Mouse (Mus musculus): Measurements from ENCODE around the gene Phf21b. TPM values are rescaled to one million over a fixed set of nuclear protein-coding genes. Genes with fewer than 3 reads are reported as not detected.
A peak's percentile ranks its signal among the peaks of the same experiment; 100 is the strongest.

Phf21b gene
- total RNA-seq, 2 experiments from 2014 or later = 11.6 to 13.8 TPM

DNA sequence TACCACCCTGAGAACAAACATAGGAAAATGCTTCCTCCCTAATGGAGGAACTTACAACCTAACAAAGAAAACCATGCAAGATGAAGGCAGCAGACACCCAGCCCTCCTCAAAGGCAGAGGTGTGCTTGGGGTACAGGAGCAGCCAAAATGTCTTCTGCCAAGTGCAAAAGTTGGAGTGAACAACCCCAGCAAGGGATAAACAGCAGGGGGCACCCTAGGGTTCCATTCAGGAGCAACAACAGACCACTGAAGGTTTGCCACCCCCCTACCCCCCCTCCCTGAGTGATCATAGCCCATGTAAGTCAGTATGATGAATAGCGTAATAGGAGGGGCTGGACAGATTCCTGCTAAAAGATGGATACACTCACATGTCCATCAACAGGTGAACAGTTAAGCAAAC lies 5.5 kb downstream of the Phf21b start:
- no peak for DNase-seq (ENCODE audit: low spot score in 2 of 2)

DNA sequence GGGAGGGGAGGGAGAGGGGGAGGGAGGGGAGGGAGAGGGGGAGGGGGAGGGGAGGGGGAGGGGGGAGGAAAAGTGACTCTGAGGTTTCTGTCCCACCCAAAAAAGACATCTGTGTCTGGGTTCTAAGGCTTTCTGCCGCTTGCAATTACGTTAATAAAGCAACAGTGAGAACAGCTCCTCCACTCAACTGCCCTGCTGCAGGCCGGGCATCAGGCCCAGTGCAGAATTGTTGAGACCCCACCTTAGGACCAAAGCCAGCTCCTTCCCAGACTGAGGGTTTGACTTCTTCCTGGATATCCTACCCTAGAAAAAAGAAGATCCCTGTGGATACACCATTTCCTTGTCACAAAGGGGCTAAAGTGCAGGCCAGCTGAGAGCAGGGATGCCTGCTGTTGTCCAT lies 9.6 kb downstream of the Phf21b start:
- no peak for DNase-seq (ENCODE audit: low spot score in 2 of 2)

DNA sequence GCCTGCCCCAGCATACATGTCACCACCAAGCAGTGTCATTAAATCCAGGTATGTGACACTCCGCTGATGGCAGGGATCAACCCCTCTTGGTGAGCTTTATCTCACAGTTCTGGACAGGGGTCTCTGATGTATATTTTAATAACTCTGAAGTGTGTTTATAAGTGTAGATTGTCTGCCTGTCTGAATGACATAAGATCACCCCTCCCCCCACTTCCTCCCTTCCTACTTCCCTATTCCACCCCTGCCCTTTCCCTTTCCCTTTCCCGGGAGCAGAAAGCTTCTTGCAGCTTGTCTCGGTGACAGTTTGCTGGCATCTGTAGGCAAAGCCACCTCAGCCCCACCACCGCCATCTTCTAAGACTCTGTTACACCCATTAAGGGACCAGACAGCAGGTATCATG lies 11.0 kb downstream of the Phf21b start:
- DNase-seq (ENCODE audit: low spot score in 2 of 2) = no peak

DNA sequence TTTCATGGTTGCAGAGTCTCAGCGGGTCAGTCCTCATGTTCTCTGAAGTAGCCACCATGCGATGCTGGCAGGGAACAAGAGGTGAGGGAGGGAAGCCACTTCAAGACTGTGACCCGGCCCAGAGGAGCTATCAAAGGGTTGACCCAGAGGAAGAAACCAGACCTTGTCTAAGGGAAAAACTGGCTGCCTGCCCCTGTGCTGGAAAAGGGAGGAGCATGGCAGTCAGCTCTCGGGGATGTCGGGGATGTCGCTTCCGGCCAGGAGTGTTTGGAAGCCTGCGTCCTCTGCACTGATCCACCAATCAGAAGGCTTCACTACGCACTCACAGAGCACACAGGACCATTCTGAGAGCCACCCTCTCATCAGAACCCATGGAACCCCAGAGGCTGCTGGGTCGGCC lies 12.8 kb downstream of the Phf21b start:
- no peak for DNase-seq (ENCODE audit: low spot score in 2 of 2)

DNA sequence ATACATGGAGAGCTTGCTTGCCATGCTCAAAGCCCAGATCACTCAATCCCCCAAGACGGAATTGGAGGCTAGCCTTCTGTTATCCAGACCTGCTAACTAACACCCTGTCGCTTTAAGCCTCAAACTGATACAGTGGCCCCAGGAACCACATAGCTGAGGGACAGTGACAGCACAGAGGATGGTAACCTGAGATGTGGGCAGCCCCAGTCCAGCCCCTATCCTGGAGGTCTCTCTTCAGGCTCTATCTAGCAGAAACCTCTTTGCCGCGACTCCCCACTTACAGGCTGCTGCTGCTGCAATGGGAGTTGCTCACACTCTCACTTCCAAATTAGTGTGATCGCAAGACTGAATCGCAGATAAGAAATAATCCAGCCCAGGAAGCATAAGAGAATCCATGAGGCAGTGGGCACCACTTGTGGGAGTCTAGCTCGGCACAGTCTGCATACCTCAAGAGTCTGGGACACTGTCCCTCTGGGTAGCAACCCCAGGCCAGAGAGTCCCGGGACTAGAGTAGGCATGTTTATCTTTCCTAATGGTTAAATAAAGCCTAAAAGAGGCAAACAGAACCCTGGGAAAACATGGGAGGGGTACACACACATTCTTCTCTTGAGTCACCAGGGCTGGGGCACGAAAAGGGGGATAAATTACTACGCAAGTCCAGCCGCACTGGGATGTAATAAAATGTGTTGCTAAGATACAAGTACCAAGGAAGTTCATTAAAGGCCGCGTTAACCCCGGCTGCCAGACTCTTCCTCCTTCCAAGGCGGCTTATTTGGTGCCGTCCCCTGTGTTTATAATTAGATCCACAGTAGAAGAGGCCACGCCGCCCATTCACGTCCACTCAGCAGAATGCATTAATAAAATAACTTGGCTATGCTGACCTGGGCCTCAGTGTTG lies 13.7 kb downstream of the Phf21b start:
- DNase-seq (ENCODE audit: low spot score in 2 of 2) = no peak

DNA sequence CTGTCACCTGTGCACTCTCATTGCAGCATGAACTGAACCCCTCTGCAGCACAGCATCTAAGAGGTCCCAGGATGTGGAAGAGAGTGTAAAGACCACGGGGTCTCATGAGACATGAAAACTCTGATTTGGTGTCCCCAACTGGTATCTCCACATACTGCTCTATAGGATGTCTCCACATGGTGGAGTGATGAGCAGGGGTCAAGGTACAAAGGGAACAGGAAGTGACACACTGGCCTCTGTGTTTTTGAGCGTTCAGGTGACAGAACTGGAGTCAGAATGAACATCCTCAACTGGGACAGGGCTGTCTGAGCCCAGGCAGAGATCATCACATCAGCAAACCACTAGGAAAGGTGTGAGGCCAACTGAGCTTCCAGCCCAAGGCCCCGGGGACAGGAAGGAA lies 15.3 kb downstream of the Phf21b start:
- no peak for DNase-seq (ENCODE audit: low spot score in 2 of 2)

DNA sequence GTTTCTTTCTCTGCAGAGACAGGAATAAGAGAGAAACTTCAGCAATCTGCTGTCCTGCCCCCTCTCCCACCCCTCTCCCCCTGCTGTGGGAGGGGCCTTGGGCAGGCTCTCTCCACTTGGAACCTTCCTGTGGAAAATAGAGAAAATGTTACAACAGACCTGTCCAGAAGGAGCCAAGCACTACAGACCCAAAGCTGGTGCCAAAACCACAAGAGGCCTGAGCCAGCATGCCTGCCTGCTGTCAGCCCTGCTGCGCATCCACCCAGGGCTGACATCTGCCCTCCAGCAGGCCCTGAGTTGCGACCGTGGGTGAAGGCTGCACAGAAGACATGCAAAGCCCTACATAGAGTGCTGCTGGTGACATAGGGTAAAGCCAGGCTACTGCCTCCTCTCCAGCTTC lies 16.3 kb downstream of the Phf21b start:
- no peak for DNase-seq (ENCODE audit: low spot score in 2 of 2)

DNA sequence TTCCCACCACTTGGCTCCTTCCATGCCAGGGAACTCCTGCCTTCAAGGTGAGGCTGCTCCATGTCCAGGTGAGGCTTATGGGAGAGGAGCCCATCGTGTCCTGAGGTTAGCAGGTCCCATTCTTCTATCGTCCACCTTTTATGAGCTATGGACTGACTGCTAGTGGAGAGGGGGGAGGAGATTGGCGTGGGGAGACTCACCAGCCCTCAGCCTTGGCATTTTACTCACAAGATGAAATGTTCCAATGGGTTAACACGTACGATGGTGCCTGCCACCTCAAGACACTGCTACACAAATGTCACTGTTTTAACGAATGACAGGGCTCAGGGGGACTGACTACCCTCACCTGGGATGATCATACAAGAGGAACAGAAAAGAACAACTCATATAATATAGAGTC lies 18.0 kb downstream of the Phf21b start:
- DNase-seq (ENCODE audit: low spot score in 2 of 2) = no peak

DNA sequence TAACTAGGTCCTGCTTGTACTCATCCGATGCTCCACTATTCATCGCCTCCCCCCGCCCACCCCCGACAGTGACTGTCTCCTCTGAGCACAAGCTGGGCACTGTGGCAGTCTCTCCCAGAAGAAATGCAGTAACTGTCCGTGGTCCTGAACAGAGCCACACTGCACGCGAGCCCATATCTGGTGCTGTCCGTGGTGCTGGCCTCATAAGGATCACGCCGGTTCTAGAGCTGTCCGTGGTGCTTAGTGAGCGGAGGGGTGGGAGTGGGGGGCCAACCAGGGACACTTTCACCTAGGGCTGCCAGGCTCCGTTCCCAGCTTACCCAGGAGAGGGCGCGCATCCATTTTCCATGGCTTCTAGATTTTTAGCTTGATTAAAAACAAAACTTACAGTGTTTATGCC lies 26.4 kb downstream of the Phf21b start:
- peak; percentile 82 to 87 for DNase-seq (ENCODE audit: low spot score in 2 of 2)

DNA sequence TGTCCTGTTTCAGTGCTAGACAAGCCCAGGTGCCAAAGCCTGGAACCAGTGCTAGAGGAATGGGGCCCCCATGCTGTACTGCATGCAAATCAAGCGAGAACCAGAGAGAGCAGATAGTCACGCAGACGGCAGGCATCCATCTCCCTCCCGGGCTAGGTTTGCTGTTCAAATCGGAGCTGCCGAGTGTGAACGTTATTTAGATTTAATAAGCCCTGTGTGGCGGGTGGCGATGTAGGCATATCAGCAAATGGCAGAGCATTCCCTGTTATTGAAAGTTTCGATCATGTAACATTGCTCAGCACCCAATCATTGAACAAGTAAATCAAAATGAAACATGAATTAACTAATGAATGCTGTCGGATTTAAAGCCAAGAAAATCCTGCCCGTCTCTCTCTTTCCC lies 27.2 kb downstream of the Phf21b start:
- no peak for DNase-seq (ENCODE audit: low spot score in 2 of 2)

DNA sequence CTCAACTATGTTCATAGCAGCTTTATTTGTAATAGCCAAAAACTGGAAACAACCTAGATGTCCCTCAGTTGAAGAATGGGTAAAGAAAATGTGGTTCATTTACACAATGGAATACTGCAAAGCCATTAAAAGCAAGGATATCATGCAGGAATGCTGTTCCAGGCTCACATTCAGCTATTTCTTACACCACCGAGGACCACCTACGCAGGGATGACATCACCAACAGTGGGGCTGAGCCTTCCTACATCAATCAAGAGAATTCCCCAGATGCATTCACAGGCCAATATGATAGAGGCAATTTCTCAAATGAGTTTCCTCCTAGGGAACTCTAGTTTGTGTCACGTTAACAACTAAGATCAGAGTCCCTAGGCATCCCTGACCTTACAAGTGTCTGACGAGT lies 32.8 kb downstream of the Phf21b start:
- DNase-seq (ENCODE audit: low spot score in 2 of 2) = no peak

DNA sequence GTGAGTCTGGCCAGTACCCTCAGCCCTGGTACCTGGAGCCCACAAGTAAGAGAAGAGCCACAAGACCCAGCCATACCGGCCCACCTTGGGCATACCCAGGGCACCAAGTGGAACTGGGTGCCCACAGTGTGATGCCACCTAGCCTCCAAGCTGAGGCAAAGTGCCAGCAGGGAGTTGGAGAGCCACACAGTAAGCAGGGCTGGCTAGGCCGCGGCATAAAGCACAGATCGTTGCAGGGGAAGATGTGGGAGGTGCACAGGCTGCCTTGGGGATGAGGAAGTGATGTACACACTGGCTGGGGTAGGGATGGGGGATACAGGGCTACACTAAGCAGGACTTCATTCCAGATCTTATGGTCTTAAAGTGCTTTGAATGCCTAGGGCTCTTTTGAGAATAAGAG lies 35.0 kb downstream of the Phf21b start:
- no peak for DNase-seq (ENCODE audit: low spot score in 2 of 2)

DNA sequence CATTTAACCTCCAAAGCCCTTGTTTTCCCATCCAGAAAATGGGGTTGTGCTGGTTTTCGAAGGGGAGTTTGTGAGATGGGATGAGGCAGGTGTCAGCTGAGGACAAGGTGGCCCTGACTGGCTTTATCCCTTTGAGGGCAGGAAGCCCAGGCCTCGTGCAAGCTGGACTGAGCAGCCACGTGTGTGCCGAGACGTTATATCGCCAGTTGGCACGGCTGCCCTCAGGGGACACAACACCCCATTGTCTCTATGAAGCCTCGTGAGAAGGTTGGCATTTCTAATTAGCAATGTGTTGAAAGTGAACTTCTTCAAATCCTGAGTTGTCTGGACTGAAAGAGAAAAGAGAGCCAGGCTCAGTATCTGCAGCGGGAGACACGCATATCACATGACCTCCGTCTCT lies 37.6 kb downstream of the Phf21b start:
- DNase-seq (ENCODE audit: low spot score in 2 of 2) = peak in 1 of 2 experiments; percentile 49

DNA sequence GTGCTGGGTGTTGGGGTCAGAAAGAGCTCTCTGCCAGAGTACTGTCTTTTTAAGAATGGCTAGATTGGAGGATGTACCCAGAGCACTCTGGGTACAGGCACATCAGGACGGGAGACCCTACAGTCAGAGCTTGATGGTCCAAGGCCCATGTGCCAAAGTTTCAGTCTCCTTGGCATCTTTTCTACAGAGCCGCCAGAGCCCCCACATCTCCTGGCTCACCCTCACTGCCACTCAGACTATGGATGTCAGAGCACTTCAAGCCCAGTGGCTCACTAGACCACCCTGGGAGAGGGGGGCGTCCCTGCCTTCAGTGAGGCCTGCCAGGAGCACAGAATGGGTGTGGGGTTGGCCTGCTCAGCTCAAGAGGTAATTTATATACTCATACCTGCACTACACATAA lies 38.3 kb downstream of the Phf21b start:
- no peak for DNase-seq (ENCODE audit: low spot score in 2 of 2)

DNA sequence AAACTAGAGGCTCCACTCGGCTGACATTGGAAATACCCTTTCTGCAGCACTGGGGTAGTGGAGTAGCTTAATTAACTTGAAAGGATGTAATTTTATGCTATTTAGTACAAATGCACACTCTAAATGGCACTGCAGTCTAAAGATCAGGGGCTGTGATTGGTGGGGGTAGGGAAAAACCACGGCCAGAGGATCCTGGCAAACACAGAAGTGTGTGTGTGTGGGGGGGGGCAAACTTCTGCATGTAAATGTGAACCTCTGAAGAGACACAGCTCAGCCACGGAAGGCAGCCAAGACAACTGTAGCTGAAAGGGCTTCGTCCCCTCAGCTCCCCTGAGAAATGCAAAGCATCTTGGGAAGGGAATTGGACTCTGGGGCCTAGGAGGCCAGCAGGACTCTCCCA lies 40.7 kb downstream of the Phf21b start:
- DNase-seq (ENCODE audit: low spot score in 2 of 2) = peak in 1 of 2 experiments; percentile 29

DNA sequence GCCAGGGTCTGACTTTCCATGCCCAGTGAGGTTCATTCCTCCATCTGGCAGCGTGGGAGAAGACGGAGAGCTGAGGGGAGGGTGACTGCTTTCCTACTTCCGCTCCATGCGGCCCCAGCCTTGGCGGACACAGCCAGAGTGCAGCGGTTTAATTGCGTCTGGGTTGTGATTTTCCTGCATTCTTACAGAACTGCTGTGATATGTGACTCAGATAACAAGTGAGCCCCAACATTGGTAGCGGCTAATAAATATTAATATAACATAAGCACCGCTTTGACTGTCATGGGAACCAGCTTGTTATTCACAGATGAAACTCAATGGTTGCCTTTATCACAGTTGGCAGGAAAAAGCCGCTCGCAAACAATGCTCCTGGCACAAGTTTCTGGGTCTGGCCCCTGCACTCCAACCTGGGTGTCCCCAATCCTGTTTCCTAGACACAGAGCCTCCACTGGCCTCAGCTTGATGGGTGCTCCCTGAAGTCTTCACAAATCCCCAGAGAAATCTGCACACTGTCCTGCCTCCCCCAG lies 43.0 kb downstream of the Phf21b start:
- DNase-seq (ENCODE audit: low spot score in 2 of 2) = peak; percentile 49 to 64

DNA sequence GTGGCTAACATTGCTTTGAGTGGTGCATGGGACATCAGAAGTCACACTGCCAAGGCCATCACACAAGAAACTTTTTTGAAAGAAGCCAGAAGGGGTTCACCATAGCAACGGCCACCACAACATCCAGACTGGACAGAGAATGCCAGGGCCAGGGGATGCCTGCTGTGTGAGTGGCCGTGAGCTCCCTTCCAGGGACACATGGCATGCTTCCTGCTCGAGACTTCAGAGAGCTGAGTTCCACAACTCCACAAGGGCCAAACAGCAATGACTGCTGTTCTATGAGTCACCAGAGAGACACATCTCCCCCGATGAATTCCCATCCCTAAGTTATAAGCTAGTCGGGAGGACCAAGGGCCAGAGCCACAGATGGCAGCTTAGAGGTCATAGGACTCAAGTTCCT lies 44.7 kb downstream of the Phf21b start:
- no peak for DNase-seq (ENCODE audit: low spot score in 2 of 2)

DNA sequence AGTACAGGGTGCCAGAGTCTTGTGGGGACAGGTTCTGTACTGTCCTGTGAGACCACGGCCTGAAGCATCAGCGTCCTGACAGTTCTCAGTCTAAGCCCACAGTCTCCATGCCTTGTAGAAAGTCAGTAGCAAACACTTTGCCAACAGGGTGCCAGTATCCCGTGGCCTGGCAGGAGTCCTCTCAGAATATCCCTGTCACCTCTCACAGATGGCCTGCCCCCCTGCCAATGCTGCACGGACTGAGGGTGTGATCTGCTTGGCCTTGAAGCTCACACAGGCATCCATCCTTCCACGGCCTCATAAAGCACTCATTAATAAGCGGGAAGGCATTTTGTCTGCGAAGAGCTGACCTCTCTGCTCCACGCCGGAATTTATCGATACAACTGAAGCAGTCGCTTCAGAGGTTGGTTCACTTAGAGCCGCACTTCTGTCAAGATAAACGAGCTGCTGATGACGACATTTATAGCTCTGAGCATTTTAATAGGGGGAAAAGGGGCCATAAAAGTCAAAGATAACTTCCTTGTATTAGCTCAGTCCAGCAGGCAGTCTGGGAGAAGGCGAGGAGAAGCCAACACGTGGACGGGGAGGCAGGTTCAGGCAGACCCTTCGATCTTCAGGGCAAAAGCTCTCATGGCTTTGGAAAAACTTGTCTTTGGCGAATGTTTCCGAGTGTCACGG lies 46.4 kb downstream of the Phf21b start:
- no peak for DNase-seq (ENCODE audit: low spot score in 2 of 2)

DNA sequence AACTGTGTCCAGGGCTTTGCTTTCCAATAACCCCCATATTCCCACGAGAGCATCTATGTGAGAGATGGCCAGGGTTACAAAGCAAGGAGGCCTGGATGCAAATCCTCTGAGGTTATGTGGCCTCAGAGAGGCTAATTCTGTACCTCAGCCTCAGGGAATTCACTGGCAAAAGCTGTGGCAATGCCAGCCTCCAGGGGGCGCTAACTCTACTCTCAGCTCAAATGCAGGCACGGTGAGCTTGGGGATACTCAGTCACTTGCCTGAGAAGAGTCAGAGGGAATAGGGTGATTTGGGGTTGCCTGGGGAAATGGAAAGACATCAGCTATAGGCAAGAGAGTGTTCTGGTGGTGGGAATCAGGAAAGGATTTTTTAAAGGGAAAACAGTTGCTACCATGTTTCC lies 52.2 kb downstream of the Phf21b start:
- DNase-seq (ENCODE audit: low spot score in 2 of 2) = peak; percentile 76 to 78

DNA sequence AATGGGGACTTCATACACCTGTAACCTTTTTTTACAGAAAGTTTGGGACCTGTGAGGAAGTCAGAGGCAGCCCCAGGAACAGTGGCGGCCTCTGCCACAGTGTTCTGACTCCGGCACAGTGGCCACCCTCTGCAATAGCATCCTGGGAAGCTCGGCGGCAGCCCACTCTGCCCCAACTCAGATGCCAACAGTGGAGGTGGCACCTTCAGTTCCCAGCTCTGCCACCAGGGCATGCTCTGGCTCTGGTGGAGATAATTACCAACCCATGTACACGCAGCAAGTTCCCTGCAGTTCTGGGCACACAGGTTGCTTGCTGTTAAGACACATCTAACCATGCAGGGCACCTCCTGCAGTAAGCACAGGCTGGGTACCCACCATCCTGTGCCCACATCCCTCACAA lies 55.7 kb downstream of the Phf21b start:
- DNase-seq (ENCODE audit: low spot score in 2 of 2) = peak; percentile 71 to 76

DNA sequence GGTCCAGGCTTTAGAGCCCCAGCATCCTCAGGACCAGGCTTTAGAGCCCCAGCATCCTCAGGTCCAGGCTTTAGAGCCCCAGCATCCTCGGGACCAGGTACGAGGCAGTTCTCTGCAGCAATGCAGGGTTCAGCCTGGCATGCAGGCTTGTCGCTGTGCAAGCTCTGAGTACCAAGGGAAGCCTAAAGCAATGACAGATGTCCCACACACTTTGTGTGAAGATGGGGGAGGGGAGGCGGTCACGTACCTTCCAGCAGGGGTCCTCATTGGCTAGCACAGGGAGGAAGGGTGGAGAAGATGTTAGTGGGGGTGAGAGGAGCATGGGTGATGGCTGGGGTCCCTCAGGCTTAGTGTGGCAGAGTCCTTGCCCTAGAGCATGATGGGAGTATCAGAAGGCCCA lies 62.2 kb downstream of the Phf21b start:
- no peak for DNase-seq (ENCODE audit: low spot score in 2 of 2)

DNA sequence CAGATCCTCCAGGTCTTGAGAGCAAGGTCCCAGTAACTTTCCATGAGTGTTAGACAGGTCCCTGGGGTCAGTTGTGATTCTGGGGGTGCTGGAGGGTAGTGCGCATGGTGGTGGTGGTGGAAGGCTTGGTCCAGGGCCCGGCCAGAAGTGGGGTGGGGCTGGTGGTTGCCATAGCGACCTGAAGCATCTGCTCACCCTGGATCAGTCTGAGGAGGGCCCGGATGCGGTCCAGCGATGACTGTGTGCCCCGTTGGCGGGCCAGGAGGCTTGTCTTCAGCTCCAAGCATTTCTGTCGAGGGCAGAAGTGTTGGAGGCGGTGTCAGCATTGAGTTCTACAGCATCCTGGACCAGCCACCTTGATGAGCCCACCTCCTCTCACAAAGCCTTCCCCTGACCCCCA lies 68.7 kb downstream of the Phf21b start:
- DNase-seq (ENCODE audit: low spot score in 2 of 2) = no peak

DNA sequence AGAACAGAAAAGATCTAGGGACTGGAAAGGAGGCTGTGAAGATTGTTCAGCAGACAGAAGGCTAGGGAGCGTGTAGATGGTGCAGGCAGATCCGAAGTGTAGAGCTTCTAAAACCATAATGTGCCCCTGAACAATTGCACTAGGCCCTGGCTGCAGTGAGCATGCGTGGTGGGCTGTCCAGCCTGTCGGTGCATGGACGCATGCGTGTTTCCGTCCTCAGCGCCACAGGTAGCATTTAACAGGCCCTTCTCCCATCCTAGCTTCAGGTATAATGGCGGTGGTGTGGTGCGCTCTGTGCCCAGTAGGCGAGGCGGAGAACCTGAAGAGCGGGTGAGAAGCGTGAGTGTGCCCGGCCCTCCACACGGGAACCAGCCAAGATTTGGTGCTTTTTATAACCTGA lies 71.0 kb downstream of the Phf21b start:
- DNase-seq (ENCODE audit: low spot score in 2 of 2) = no peak

All from layer of hippocampus, postnatal 10 days (tissue).